Mouse (Mus musculus): ENCODE data around the gene Gnat3.

GRCm38 (mm10) chr5:17986611-17987010 lies 24.3 kb downstream of the Gnat3 start:
- TF ChIP-seq POLR2A (IDR thresholded peaks at IDR 0.05; ENCODE audit: extremely low read depth, insufficient read depth, low read length) (no peak), CTCF (IDR thresholded peaks at IDR 0.05; ENCODE audit: extremely low read depth, insufficient read depth, low read length) (no peak)
